Mouse (Mus musculus) midbrain, embryonic 10.5 days (tissue): ENCODE results near the gene Ptar1. TPM values are rescaled to one million over a fixed set of nuclear protein-coding genes. Genes with fewer than 3 reads are reported as not detected.

Experiments
- DNase-seq: peaks from one replicate; pipeline ENCODE4 v3.0.0-alpha.2; 2017; ENCODE audit warnings: low spot score
- H3K27ac ChIP-seq: fragments of 300-500 bp; sonication (generic); replicated peaks from 2 replicates; pipeline ENCODE4 v1.5.1; 2016; ENCODE audit warnings: mild to moderate bottlenecking
- H3K27me3 ChIP-seq: fragments of 300-500 bp; sonication (generic); 2 replicates; pipeline ENCODE4 v1.6.1; 2016; ENCODE audit warnings: low read depth, mild to moderate bottlenecking; ENCODE audit not compliant: poor library complexity, severe bottlenecking
- H3K36me3 ChIP-seq: fragments of 300-500 bp; sonication (generic); 2 replicates; pipeline ENCODE4 v1.6.1; 2016; ENCODE audit warnings: mild to moderate bottlenecking, moderate library complexity
- H3K4me1 ChIP-seq: fragments of 300-500 bp; sonication (generic); 2 replicates; pipeline ENCODE4 v1.6.1; 2016
- H3K4me3 ChIP-seq: fragments of 300-500 bp; sonication (generic); 2 replicates; pipeline ENCODE4 v1.5.1; 2016; ENCODE audit warnings: mild to moderate bottlenecking, moderate library complexity
- H3K9me3 ChIP-seq: fragments of 300-500 bp; sonication (generic); replicated peaks from 2 replicates; pipeline ENCODE4 v1.6.1; 2016; ENCODE audit warnings: mild to moderate bottlenecking
- WGBS: fragments of 180-500 bp; shearing (Covaris S2); methylation state at CpG from one replicate; pipeline ENCODE4 v1.1.7; 2016; 5-methylcytosine and 5-hydroxymethylcytosine counted together
- polyA plus RNA-seq: library from polyadenylated mRNA; unstranded; fragments of >200 nt; fragmentation: Nextera tagmentation; extraction: Ambion mirVana; gene quantifications from 2 replicates; pipeline ENCODE4 v1.2.1, GENCODE M21; 2016

The Ptar1 gene
- polyA plus RNA-seq, 1 experiment from 2014 or later: 8.4 TPM

GRCm38 (mm10) chr19:23763371-23763770 is 76.1 kb downstream of the Ptar1 start:
- Histone ChIP-seq H3K4me1 (peaks cover 30% of the 10 kb centered on the region), H3K9me3 (no peaks in the 10 kb centered on the region), H3K27me3 (peaks cover 60% of the 10 kb centered on the region), H3K4me3 (no peak overlapping the region), H3K36me3 (no peaks in the 10 kb centered on the region), H3K27ac (no peak overlapping the region)
- 91% methylated on average over 6 of the region's 6 CpGs for WGBS
- no peak for DNase-seq

- Histone ChIP-seq H3K4me1 (peaks cover 32% of the 10 kb centered on the region), H3K9me3 (no peaks in the 10 kb centered on the region), H3K27ac (no peak overlapping the region), H3K27me3 (peaks cover 58% of the 10 kb centered on the region), H3K36me3 (no peaks in the 10 kb centered on the region), H3K4me3 (no peak overlapping the region)
- no peak for DNase-seq
- 64% methylated on average over 2 of the region's 2 CpGs for WGBS
These were observed 76.8 kb downstream of the Ptar1 start for GRCm38 (mm10) chr19:23764051-23764450.

GRCm38 (mm10) chr19:23768864-23769263 is 81.6 kb downstream of the Ptar1 start:
- no peak overlapping the region for H3K4me3 ChIP-seq
- no peak for DNase-seq
- H3K27me3 ChIP-seq: peaks cover 15% of the 10 kb centered on the region
- H3K9me3 ChIP-seq: no peaks in the 10 kb centered on the region; the same call in 1 of the 2 replicates
- no peaks in the 10 kb centered on the region for H3K36me3 ChIP-seq
- 39% methylated on average over 5 of the region's 5 CpGs for whole genome bisulfite sequencing
- no peak overlapping the region for H3K27ac ChIP-seq
- H3K4me1 ChIP-seq: peaks cover 30% of the 10 kb centered on the region

DNA sequence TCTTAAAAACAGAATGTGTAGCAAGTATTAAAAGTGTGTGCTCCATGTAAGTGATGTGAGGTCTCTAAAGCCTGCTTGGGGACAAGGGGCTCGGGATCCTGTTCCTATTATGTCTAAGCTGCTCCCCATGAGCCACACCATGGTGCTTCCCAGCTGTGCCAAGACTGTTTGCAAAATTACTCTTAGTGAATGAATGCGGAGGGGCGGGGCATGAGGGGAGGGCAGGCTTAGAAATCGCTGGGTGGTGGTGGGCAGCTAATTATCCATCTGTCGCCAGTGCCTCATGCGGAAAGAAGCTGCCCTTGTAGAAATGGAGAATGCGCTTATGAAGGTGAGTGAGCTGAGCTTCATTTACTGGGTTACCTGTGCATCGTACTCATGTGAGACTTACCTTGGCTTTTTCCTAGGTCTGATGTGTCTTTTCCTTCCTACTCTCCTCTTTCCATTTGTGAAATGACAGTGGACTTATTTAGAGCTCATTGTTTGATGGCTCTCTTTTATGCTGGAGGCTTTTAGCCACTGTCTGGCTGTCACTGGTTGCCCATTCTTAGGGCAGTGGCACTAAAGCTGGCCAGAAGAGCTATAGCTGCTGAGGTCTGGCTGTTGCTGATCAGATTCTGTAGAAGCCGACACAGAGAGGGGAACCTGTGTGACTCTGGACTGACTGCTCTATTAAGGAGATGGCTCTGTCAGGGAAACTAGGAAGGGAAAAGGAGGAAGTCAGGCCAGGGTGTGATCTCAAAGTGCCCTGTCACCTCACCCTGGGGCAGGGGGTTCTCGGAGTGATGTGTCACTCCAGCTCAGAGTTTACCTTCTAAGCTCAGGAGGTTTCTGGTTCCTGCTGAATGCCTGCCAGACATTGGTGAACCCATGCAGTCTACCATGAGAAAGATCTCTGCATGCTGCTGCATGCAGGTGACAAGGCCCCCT is 83.5 kb downstream of the Ptar1 start:
- 42% methylated on average over 10 of the region's 10 CpGs for WGBS
- Histone ChIP-seq H3K36me3 (no peaks in the 10 kb centered on the region), H3K9me3 (no peaks in the 10 kb centered on the region; the same call in 1 of the 2 replicates), H3K4me3 (no peak overlapping the region), H3K4me1 (peaks cover 20% of the 10 kb centered on the region), H3K27ac (no peak overlapping the region), H3K27me3 (0 out of 2 replicates have a peak, but pooled peaks cover 12% of the 10 kb centered on the region)
- DNase-seq: no peak

GRCm38 (mm10) chr19:23771971-23772370 is 84.7 kb downstream of the Ptar1 start:
- DNase-seq: no peak
- H3K4me1 ChIP-seq: peaks cover 18% of the 10 kb centered on the region
- 0 out of 2 replicates have a peak, but pooled peaks cover 12% of the 10 kb centered on the region for H3K27me3 ChIP-seq
- WGBS: 69% methylated on average over 7 of the region's 7 CpGs
- no peak overlapping the region for H3K27ac ChIP-seq
- H3K4me3 ChIP-seq: no peak overlapping the region
- no peaks in the 10 kb centered on the region for H3K36me3 ChIP-seq
- no peaks in the 10 kb centered on the region; the same call in 1 of the 2 replicates for H3K9me3 ChIP-seq

GRCm38 (mm10) chr19:23775356-23775755 is 88.1 kb downstream of the Ptar1 start:
- DNase-seq: no peak
- Histone ChIP-seq H3K4me3 (no peak overlapping the region), H3K27ac (no peak overlapping the region), H3K27me3 (no peaks in the 10 kb centered on the region), H3K4me1 (peaks cover 10% of the 10 kb centered on the region), H3K36me3 (no peaks in the 10 kb centered on the region), H3K9me3 (no peaks in the 10 kb centered on the region; the same call in 1 of the 2 replicates)
- 92% methylated on average over 6 of the region's 6 CpGs for WGBS

DNA sequence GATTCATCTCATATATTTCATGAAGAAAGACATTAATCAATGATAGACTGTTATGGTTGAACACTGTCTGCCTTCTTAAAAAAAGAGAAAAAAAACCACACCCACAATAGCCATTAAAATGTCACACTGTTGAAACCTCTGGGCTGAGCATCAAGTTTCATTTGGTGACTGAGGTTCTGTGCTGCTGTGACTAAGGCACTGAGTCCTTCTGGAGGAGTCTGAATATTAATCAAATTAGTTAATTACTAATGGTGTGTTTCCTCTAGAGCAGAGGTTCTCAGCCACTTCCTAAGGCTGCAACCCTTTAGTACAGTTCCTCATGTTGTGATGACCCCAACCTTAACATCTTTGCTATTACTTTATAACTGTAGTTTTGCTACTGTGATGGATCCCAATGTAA is 91.9 kb downstream of the Ptar1 start:
- H3K4me3 ChIP-seq: no peak overlapping the region
- H3K4me1 ChIP-seq: peaks cover 15% of the 10 kb centered on the region
- no peak overlapping the region for H3K27ac ChIP-seq
- no peaks in the 10 kb centered on the region for H3K36me3 ChIP-seq
- no peaks in the 10 kb centered on the region for H3K9me3 ChIP-seq
- no peaks in the 10 kb centered on the region for H3K27me3 ChIP-seq
- no peak for DNase-seq

DNA sequence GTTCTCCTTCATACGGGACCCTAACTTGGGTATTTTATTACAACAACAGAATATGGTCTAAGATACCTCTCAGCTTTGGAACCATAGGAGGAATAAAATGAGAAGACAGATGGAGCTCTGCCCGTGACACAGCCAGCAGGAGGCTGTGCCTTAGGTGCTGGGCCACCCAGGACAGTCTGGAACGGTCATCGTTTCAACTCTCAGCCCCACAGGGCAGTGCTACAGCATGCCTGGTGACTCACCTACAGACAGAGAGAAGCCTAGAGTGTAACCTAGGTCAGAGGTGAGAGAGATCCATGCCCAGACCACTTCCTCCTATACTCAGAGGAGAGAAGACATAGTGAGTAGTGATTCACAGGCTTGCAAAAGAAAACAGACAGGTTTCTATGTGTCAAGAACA is 92.9 kb downstream of the Ptar1 start:
- no peak for DNase-seq
- H3K27me3 ChIP-seq: no peaks in the 10 kb centered on the region
- no peak overlapping the region for H3K4me3 ChIP-seq
- H3K9me3 ChIP-seq: no peaks in the 10 kb centered on the region
- peaks cover 15% of the 10 kb centered on the region for H3K4me1 ChIP-seq
- H3K36me3 ChIP-seq: no peaks in the 10 kb centered on the region
- WGBS: 89% methylated on average over 4 of the region's 4 CpGs
- no peak overlapping the region for H3K27ac ChIP-seq

Other genes with a start within 250 kb of the Ptar1 start
- gene Mamdc2, start 239.0 kb upstream of the Ptar1 start, polyA plus RNA-seq: 1.0 and 1.5 TPM in 2 replicates
- 0.14 TPM in 1 of 2 replicates, not detected in the other for gene 1700028P14Rik, start 34.6 kb upstream of the Ptar1 start, polyA plus RNA-seq
- 0.22 and 0.76 TPM in 2 replicates for gene Apba1, start 71.5 kb downstream of the Ptar1 start, polyA plus RNA-seq